In the genomic region with DNA sequence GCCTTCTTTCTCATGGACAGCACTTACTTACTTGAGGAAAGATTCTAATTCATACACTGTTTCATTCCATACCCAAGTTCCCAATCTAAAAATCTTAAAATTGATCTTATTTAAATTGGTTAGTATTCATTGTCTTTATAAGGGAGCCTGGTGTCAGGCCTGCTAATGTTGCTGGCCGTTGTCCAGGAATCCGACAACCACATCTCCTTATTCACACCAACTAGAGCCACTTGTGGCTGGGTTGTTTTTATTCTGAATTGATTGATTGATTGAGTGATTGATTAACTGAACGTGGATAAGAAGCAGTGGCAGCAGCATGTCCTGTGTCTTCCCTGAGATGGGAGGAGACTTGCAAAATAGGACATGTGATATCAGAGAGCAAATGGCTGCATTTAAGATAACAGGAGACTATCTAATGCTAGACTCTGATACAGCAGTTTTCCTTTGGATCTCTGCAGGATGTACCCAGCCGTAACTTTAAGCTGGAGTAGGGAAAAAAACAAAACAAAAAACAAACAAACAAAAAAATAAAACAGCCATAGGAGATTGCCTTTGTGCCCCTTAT, we compare ENCODE assay signal across 22 mouse cellular contexts. TPM values are rescaled to one million over a fixed set of nuclear protein-coding genes. Genes with fewer than 3 reads are reported as not detected.
DNase-seq lines count a peak whose midpoint lies in the region; ATAC-seq and TF ChIP-seq lines count a peak whose summit lies in the region.
"Had no signal": no experiment of that assay in that cellular context is flagged by ENCODE, and none has a peak within 500 bp of the region (broad histone marks: within the 10 kb centered on the region; RNA-seq: fewer than 3 reads in every experiment).

No protein-coding gene starts in this region.

- intact Hi-C loops in heart, adult 2 months (cut with DNase I) = no loop called here

- 42% methylated on average over 4 of the region's 4 CpGs for WGBS in forebrain, embryonic 14.5 days
- WGBS in forebrain, embryonic 10.5 days = 87% methylated on average over 4 of the region's 4 CpGs
- WGBS in lung, embryonic 14.5 days = 32% methylated on average over 4 of the region's 4 CpGs
- WGBS in forebrain, embryonic 16.5 days = 38% methylated on average over 4 of the region's 4 CpGs
- WGBS in liver, embryonic 16.5 days (ENCODE audit: insufficient replicate concordance) = 44% methylated on average over 4 of the region's 4 CpGs
- 30% methylated on average over 4 of the region's 4 CpGs for WGBS in heart, adult 2 months

- H3K36me3 ChIP-seq in forebrain, embryonic 14.5 days (ENCODE audit: control insufficient read depth, insufficient read depth, low read length) = no peaks in the 10 kb centered on the region
- 0 out of 2 replicates have a peak, but pooled peaks cover 4% of the 10 kb centered on the region for H3K36me3 ChIP-seq in forebrain, embryonic 10.5 days (replicated peaks)
- H3K36me3 ChIP-seq in lung, embryonic 14.5 days (ENCODE audit: insufficient read depth) = no peaks in the 10 kb centered on the region
- no peaks in the 10 kb centered on the region for H3K36me3 ChIP-seq in forebrain, embryonic 16.5 days (ENCODE audit: control insufficient read depth, insufficient read depth)
- no peaks in the 10 kb centered on the region for H3K36me3 ChIP-seq in liver, embryonic 16.5 days (ENCODE audit: control insufficient read depth, insufficient read depth)
- H3K36me3 ChIP-seq in heart, adult 2 months (ENCODE audit: control insufficient read depth, insufficient read depth, low read length) = no peaks in the 10 kb centered on the region
- H3K36me3 ChIP-seq: embryonic facial prominence, embryonic 12.5 days; hindbrain, embryonic 13.5 days; limb, embryonic 12.5 days; stomach, embryonic 15.5 days had no signal

- H3K27me3 ChIP-seq in forebrain, embryonic 14.5 days (replicated peaks; ENCODE audit: control insufficient read depth, insufficient read depth, low read length) = no peaks in the 10 kb centered on the region
- no peaks in the 10 kb centered on the region for H3K27me3 ChIP-seq in forebrain, embryonic 10.5 days (ENCODE audit: poor library complexity, severe bottlenecking)
- no peaks in the 10 kb centered on the region for H3K27me3 ChIP-seq in lung, embryonic 14.5 days (ENCODE audit: insufficient read depth, low read length)
- H3K27me3 ChIP-seq in forebrain, embryonic 16.5 days (replicated peaks; ENCODE audit: control insufficient read depth, insufficient read depth, low read length) = no peaks in the 10 kb centered on the region
- no peaks in the 10 kb centered on the region for H3K27me3 ChIP-seq in liver, embryonic 16.5 days (ENCODE audit: control insufficient read depth, insufficient read depth, low read depth, low read length)
- no peaks in the 10 kb centered on the region for H3K27me3 ChIP-seq in heart, adult 2 months (ENCODE audit: control insufficient read depth, insufficient read depth, low read length)
- H3K27me3 ChIP-seq: embryonic facial prominence, embryonic 12.5 days; heart, embryonic 15.5 days; hindbrain, embryonic 13.5 days; limb, embryonic 12.5 days; stomach, embryonic 15.5 days had no signal

- H3K27ac ChIP-seq in forebrain, embryonic 14.5 days (ENCODE audit: low read depth, low read length) = no peak overlapping the region
- H3K27ac ChIP-seq in forebrain, embryonic 10.5 days = no peak overlapping the region
- H3K27ac ChIP-seq in lung, embryonic 14.5 days (ENCODE audit: low read depth) = no peak overlapping the region
- no peak overlapping the region for H3K27ac ChIP-seq in forebrain, embryonic 16.5 days (ENCODE audit: low read length)
- no peak overlapping the region for H3K27ac ChIP-seq in liver, embryonic 16.5 days (ENCODE audit: low read length)
- H3K27ac ChIP-seq in heart, adult 2 months = no peak overlapping the region
- H3K27ac ChIP-seq: embryonic facial prominence, embryonic 12.5 days; heart, embryonic 15.5 days; hindbrain, embryonic 13.5 days; limb, embryonic 12.5 days; stomach, embryonic 15.5 days had no signal

- no peak overlapping the region for H3K9ac ChIP-seq in forebrain, embryonic 14.5 days (ENCODE audit: low read length)
- no peak overlapping the region for H3K9ac ChIP-seq in lung, embryonic 14.5 days
- H3K9ac ChIP-seq in forebrain, embryonic 16.5 days (replicated peaks; ENCODE audit: low read depth, low read length) = no peak overlapping the region
- H3K9ac ChIP-seq in liver, embryonic 16.5 days (ENCODE audit: low read depth, low read length) = no peak overlapping the region
- H3K9ac ChIP-seq in heart, adult 2 months (ENCODE audit: low read depth, low read length) = no peak overlapping the region
- H3K9ac ChIP-seq: embryonic facial prominence, embryonic 12.5 days; heart, embryonic 15.5 days; hindbrain, embryonic 13.5 days; limb, embryonic 12.5 days; stomach, embryonic 15.5 days had no signal

- peak; percentile 52 for ATAC-seq in forebrain, embryonic 14.5 days
- no peak for ATAC-seq in lung, embryonic 14.5 days (ENCODE audit: insufficient read depth)
- peak; percentile 33; the same call in 1 of the 2 replicates for ATAC-seq in forebrain, embryonic 16.5 days
- ATAC-seq in liver, embryonic 16.5 days (ENCODE audit: low read depth) = peak; percentile 65
- no peak for ATAC-seq in granulocyte monocyte progenitor cell, adult 5-6 weeks (replicated peaks; ENCODE audit: poor library complexity, severe bottlenecking)
- ATAC-seq: CD4-positive, CD25-positive, alpha-beta regulatory T cell, adult 4 months had no signal

- TF ChIP-seq CTCF in lung, embryonic 14.5 days (IDR thresholded peaks at IDR 0.05; ENCODE audit: low read depth) = no peak
- TF ChIP-seq CTCF in heart, adult 2 months (IDR thresholded peaks at IDR 0.05) = no peak

- DNase-seq in forebrain, embryonic 14.5 days (ENCODE audit: low spot score) = peak; percentile 38
- DNase-seq in forebrain, embryonic 10.5 days (ENCODE audit: extremely low spot score, low spot score) = no peak
- DNase-seq in lung, embryonic 14.5 days = peak; percentile 18
- no peak for DNase-seq in lung, postnatal 4 days
- DNase-seq in heart, adult 2 months = no peak
- DNase-seq: cerebellum, adult 18-20 months; gastrocnemius, postnatal 36 days; heart, postnatal 36 days; kidney, adult 8-10 months; kidney, postnatal 14 days; lung, adult 2 months; right cerebral cortex, postnatal 25 days; thymus, postnatal 25 days had no signal

- H3K4me1 ChIP-seq in forebrain, embryonic 14.5 days (ENCODE audit: control insufficient read depth, insufficient read depth, low read length) = peaks cover 16% of the 10 kb centered on the region; the same call in 1 of the 2 replicates
- H3K4me1 ChIP-seq in forebrain, embryonic 10.5 days = no peaks in the 10 kb centered on the region; the same call in 1 of the 2 replicates
- peaks cover 3% of the 10 kb centered on the region; the same call in 1 of the 2 replicates for H3K4me1 ChIP-seq in lung, embryonic 14.5 days (ENCODE audit: insufficient read depth)
- peaks cover 10% of the 10 kb centered on the region for H3K4me1 ChIP-seq in forebrain, embryonic 16.5 days (replicated peaks; ENCODE audit: control insufficient read depth, insufficient read depth, low read length)
- no peaks in the 10 kb centered on the region; the same call in none of the 2 replicates for H3K4me1 ChIP-seq in liver, embryonic 16.5 days (ENCODE audit: control insufficient read depth, low read depth, low read length)
- H3K4me1 ChIP-seq in heart, adult 2 months (ENCODE audit: control insufficient read depth, insufficient read depth, low read length) = no peaks in the 10 kb centered on the region
- H3K4me1 ChIP-seq: embryonic facial prominence, embryonic 12.5 days; stomach, embryonic 15.5 days had no signal

- TF ChIP-seq POLR2A in heart, adult 2 months (IDR thresholded peaks at IDR 0.05; ENCODE audit: insufficient read depth, low read depth, low read length) = no peak

- H3K9me3 ChIP-seq in forebrain, embryonic 14.5 days (replicated peaks; ENCODE audit: control insufficient read depth, low read length) = 0 out of 2 replicates have a peak, but pooled peaks cover 3% of the 10 kb centered on the region
- H3K9me3 ChIP-seq in forebrain, embryonic 10.5 days = peaks cover 10% of the 10 kb centered on the region; the same call in 1 of the 2 replicates
- peaks cover 3% of the 10 kb centered on the region; the same call in 1 of the 2 replicates for H3K9me3 ChIP-seq in lung, embryonic 14.5 days (ENCODE audit: low read depth, low read length)
- H3K9me3 ChIP-seq in forebrain, embryonic 16.5 days (ENCODE audit: control insufficient read depth, low read length) = peaks cover 4% of the 10 kb centered on the region; the same call in 1 of the 2 replicates
- H3K9me3 ChIP-seq in liver, embryonic 16.5 days (replicated peaks; ENCODE audit: control insufficient read depth, low read length) = no peaks in the 10 kb centered on the region
- H3K9me3 ChIP-seq: heart, embryonic 15.5 days; stomach, embryonic 15.5 days had no signal

- H3K4me2 ChIP-seq in forebrain, embryonic 14.5 days (ENCODE audit: low read length) = no peak overlapping the region
- no peak overlapping the region for H3K4me2 ChIP-seq in lung, embryonic 14.5 days
- no peak overlapping the region for H3K4me2 ChIP-seq in forebrain, embryonic 16.5 days (ENCODE audit: low read length)
- H3K4me2 ChIP-seq in liver, embryonic 16.5 days (ENCODE audit: low read depth, low read length) = no peak overlapping the region
- H3K4me2 ChIP-seq: embryonic facial prominence, embryonic 12.5 days; heart, embryonic 15.5 days; hindbrain, embryonic 13.5 days; limb, embryonic 12.5 days; stomach, embryonic 15.5 days had no signal

- no peaks in the 10 kb centered on the region; the same call in 1 of the 2 replicates for H3K79me2 ChIP-seq in heart, adult 2 months (replicated peaks; ENCODE audit: control insufficient read depth, insufficient read depth, low read length)

- no peak overlapping the region for H3K4me3 ChIP-seq in forebrain, embryonic 14.5 days (ENCODE audit: low read depth, low read length)
- H3K4me3 ChIP-seq in forebrain, embryonic 10.5 days = no peak overlapping the region
- no peak overlapping the region for H3K4me3 ChIP-seq in lung, embryonic 14.5 days (ENCODE audit: low read depth, low read length)
- no peak overlapping the region for H3K4me3 ChIP-seq in forebrain, embryonic 16.5 days (replicated peaks; ENCODE audit: low read length)
- no peak overlapping the region for H3K4me3 ChIP-seq in liver, embryonic 16.5 days (ENCODE audit: low read depth, low read length)
- no peak overlapping the region for H3K4me3 ChIP-seq in heart, adult 2 months
- H3K4me3 ChIP-seq: embryonic facial prominence, embryonic 12.5 days; heart, embryonic 15.5 days; hindbrain, embryonic 13.5 days; limb, embryonic 12.5 days; stomach, embryonic 15.5 days had no signal

- no peak for TF ChIP-seq EP300 in heart, adult 2 months (IDR thresholded peaks at IDR 0.05; ENCODE audit: insufficient read depth, low read depth, low read length)

RNA-seq across cellular contexts. Expression of a gene that starts 16.7 kb away (rescaled TPM):
- polyA plus RNA-seq in forebrain, embryonic 14.5 days (2014; fragmentation: Nextera tagmentation; extraction: Ambion mirVana) = 4.9 and 5.6 TPM in 2 replicates
- polyA plus RNA-seq in forebrain, embryonic 10.5 days (2016; fragmentation: Nextera tagmentation; extraction: Ambion mirVana) = 7.3 and 7.6 TPM in 2 replicates
- 7.2 and 8.8 TPM in 2 replicates for polyA plus RNA-seq in lung, embryonic 14.5 days (2014; fragmentation: Nextera tagmentation; extraction: Ambion mirVana)
- 6.3 and 7.6 TPM in 2 replicates for polyA plus RNA-seq in forebrain, embryonic 16.5 days (2015; fragmentation: Nextera tagmentation; extraction: Ambion mirVana)
- 2.3 and 2.5 TPM in 2 replicates for polyA plus RNA-seq in liver, embryonic 16.5 days (2015; fragmentation: Nextera tagmentation; extraction: Ambion mirVana)
- total RNA-seq in granulocyte monocyte progenitor cell, adult 5-6 weeks (2014; fragmentation: Nextera tagmentation) = 4.7 and 11.4 TPM in 2 replicates
- 4.6 and 5.7 TPM in 2 replicates for total RNA-seq in granulocyte monocyte progenitor cell, adult 5-6 weeks (2017)
- 1 to 10 TPM; 6.4 to 6.6 TPM for total RNA-seq in heart, adult 2 months (2021)
- polyA plus RNA-seq in heart, adult 2 months (2012; rRNA removed) = 3.5 and 4.3 TPM in 2 replicates

Comparison
In these comparisons a context has a peak if more than half of its experiments do, and no peak if none do; other contexts are left out.
1. DNase-seq: peak in forebrain, embryonic 14.5 days (single experiment) and lung, embryonic 14.5 days (single experiment); none in forebrain, embryonic 10.5 days (single experiment), lung, postnatal 4 days (0 of 2) and heart, adult 2 months (0 of 2).
2. ATAC-seq: peak in forebrain, embryonic 14.5 days (single experiment), forebrain, embryonic 16.5 days (single experiment) and liver, embryonic 16.5 days (single experiment); none in lung, embryonic 14.5 days (single experiment) and granulocyte monocyte progenitor cell, adult 5-6 weeks (single experiment).